Mouse (Mus musculus) cortical plate, adult 2 months (tissue): ENCODE results near the gene Sorbs1. TPM values are rescaled to one million over a fixed set of nuclear protein-coding genes. Genes with fewer than 3 reads are reported as not detected.

Source experiments
- H3K27ac ChIP-seq: fragments of 200-500 bp; 2 replicates; pipeline ENCODE4 v1.5.1; 2012; ENCODE audit warnings: low read length, control low read depth, inconsistent platforms; ENCODE audit not compliant: insufficient read depth
- H3K4me1 ChIP-seq: fragments of 200-500 bp; 2 replicates; pipeline ENCODE4 v1.6.1; 2011; ENCODE audit warnings: low read length; ENCODE audit not compliant: control insufficient read depth, insufficient read depth
- H3K4me3 ChIP-seq: fragments of 200-500 bp; 2 replicates; pipeline ENCODE4 v1.5.1; 2011; ENCODE audit warnings: mild to moderate bottlenecking, low read length, control low read depth; ENCODE audit not compliant: insufficient read depth
- CTCF ChIP-seq: fragments of 200-500 bp; IDR thresholded peaks from 2 replicates; pipeline ENCODE4 v1.5.1; 2011; ENCODE audit warnings: mild to moderate bottlenecking, control low read depth, low read length; ENCODE audit not compliant: insufficient read depth; ENCODE audit errors: extremely low read depth
- POLR2A ChIP-seq: fragments of 200-500 bp; IDR thresholded peaks from 2 replicates; pipeline ENCODE4 v1.6.1; 2011; ENCODE audit warnings: mild to moderate bottlenecking, low read length, control low read depth; ENCODE audit not compliant: insufficient read depth; ENCODE audit errors: extremely low read depth
- polyA plus RNA-seq: library from polyadenylated mRNA; depleted of rRNA; stranded (reverse); fragments of >200 nt; gene quantifications from 2 replicates; pipeline ENCODE4 v1.2.3, GENCODE M21; 2012

Gene Sorbs1
- polyA plus RNA-seq, 1 experiment = 81.5 TPM

DNA sequence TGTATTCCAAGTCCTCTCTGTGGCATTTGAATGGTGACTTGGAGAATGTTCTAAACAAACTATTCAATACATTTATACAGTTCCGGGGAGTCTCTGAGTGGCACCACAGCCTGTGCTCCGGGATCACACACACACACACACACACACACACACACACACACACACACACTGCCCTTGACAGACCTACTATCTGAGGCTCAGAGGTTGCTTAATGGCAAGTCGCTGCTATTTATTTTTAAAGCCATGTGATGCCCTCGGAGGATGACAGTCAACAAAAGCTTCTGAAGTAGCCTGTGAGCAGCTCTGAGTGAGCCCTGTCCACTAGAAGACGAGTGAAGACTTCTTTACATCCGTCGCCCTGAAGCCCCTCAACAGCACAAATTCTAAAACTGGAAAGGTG is 94.3 kb downstream of the Sorbs1 start:
- H3K4me1 ChIP-seq = peaks cover 8% of the 10 kb centered on the region
- TF ChIP-seq CTCF (no peak), POLR2A (no peak)
- H3K4me3 ChIP-seq = no peak overlapping the region
- no peak overlapping the region for H3K27ac ChIP-seq

DNA sequence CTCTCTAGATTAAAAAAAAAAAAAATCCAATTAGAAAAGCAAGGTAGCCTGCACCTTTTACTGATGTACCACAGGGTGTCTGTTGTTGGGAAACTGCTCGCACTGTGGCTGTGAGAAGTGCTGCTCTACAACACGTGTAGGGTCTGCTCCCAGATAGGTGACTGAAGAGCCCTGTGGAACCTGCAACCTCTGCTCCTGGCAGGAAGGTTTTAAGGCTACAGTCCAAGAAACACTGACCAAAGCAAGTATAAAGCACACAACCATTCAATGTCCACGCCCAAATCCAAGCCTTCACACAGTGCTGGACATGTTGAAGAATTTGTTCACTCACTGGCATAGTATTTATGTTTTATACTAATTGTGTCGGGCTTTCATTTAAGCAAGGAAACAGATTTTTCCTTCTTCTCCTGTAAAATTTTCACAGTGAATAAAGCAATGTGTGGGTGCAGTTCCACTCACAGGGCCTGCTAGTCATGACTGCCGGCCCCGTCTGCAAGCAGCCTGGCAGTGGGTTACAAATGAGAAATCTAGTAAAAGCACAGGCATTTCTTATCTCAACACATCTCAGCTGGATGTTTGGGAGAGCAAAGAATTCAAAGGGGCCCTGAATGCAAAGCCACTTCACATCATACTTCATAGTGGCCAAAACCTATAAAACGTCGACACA is 96.3 kb downstream of the Sorbs1 start:
- no peak for TF ChIP-seq CTCF
- no peak for TF ChIP-seq POLR2A
- no peak overlapping the region for H3K4me3 ChIP-seq
- peaks cover 8% of the 10 kb centered on the region for H3K4me1 ChIP-seq
- H3K27ac ChIP-seq = no peak overlapping the region; the same call in 1 of the 2 replicates

DNA sequence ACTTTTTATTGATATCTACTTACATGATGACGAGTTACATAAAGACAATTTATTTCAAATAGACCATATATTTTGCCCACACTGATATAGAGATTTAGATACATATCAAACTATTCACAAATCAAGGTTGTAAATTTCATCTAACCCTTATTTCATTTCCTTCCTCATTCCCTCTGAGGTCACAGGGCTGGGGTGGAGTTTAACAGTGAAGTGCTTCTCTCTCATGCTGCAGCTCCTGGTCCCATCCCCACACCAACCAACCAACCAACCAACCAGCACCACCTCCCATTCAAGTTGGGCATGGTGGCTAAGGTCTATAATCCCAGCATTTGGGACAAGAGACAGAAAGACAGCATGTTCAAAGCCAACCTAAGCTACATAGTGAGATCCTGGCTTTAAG is 97.9 kb downstream of the Sorbs1 start:
- Histone ChIP-seq H3K27ac (no peak overlapping the region; the same call in 1 of the 2 replicates), H3K4me3 (no peak overlapping the region), H3K4me1 (peaks cover 11% of the 10 kb centered on the region)
- TF ChIP-seq CTCF (no peak), POLR2A (no peak)

DNA sequence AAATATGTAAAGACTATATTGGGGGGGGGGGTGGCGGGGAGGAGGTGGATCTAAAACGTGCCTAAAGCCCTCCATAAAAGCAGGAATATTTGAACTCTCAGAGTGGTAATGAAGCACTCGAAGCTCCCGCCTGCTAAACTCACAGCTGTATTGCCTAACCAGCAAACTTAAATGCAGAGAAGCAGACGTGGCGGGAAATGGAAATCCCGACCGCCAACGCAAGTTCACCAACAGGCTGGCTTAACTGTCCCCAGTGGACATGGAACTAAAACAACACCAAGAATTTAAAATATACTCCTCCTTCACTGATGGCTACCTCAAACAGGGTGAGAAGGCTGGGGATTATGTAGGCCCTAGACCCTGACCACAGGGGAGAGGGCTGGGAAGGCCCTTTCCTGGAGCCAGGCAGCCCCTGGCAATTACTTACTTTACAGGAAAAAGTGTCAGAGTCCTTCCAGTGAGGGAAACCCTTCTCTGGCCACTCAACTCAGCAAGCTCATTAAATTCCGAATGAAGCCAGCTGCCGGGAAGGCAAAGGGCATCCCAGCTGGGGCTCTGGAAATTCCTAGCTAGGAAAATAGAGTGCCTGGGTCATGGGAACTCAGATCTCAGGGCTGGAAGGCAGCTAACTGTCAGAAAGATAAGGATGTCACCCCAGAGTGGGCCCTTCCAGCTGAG is 98.6 kb downstream of the Sorbs1 start:
- Histone ChIP-seq H3K27ac (no peak overlapping the region), H3K4me1 (peaks cover 14% of the 10 kb centered on the region), H3K4me3 (no peak overlapping the region)
- TF ChIP-seq CTCF (no peak), POLR2A (no peak)

DNA sequence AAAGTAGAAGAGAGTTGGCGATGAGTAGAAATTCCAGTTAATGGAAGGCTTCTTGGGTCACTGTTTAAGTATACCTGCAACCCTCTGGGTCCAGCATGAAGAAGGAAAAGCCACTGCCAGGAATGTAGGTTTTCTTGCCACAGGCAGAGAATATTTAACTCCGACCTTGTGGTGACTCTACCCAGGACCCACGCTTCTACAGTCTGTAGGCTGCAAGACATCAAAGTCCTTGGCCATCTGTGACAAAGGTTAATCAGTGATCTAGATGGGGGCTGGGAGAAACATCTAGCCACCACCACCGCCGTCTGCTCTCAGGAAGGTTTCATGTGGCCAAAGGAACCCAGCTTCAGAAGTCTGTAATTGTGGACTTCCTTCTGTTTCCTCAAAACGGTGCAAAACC is 99.2 kb downstream of the Sorbs1 start:
- Histone ChIP-seq H3K4me3 (no peak overlapping the region), H3K4me1 (peaks cover 15% of the 10 kb centered on the region), H3K27ac (no peak overlapping the region)
- TF ChIP-seq CTCF (no peak), POLR2A (no peak)

DNA sequence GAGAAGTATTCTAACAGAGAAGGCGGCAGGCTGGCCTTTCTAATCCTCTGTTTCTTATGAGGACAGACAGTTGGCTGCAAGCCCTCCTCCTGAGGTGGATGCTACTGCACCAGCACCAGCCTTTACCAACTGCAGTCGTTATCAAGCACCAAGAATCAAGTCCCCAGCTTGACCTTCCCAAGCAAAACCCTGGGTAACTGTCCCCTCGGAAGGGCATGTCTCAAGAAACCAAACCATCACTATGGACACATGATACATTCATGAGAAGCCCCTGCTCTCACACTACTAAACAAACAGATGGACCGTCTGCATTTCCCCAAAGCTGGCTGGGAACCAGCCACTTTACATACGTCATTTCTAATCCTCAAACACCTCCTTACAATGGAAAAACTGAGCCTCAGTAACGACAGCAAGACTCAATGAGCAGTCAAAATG is 102.2 kb downstream of the Sorbs1 start:
- Histone ChIP-seq H3K4me1 (peaks cover 8% of the 10 kb centered on the region), H3K4me3 (no peak overlapping the region), H3K27ac (no peak overlapping the region)
- TF ChIP-seq CTCF (no peak), POLR2A (no peak)

DNA sequence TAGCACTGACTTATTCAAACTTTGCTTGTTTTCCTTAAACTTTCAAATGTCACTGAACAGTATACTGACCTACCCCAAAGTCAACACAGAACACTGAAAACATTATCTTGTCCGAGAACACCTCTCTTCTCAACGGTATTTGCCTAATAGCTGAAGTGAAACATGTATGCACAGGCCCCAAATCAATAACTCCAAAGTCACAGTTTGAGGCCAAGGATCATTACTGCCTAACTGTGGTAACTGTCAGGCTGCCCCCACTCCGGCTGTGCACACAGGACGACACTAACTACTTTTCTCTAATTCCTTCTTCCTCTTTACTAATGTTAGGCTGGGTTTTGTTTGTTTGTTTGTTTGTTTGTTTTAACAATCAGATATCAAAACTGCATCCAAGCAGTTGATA is 103.1 kb downstream of the Sorbs1 start:
- H3K27ac ChIP-seq = no peak overlapping the region
- peaks cover 8% of the 10 kb centered on the region for H3K4me1 ChIP-seq
- no peak overlapping the region for H3K4me3 ChIP-seq
- TF ChIP-seq CTCF (no peak), POLR2A (no peak)

DNA sequence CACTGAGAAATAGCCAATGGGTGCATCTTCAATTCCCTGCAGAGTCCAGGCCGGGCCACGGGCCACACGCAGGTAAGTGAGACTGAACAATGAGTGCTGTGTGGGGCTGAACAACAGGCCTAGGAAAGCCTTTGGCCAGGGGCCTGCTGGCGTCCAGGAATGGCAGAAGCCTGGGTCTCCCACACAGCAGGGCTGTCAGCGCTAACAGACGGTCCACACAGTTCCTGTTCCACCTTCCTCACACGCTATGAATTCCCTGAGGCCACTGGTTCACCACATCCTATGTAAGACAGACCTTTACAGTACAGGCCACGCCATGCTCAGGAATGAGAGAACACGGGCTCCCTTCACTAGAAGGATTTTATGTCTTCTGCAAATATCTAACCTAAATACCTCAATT is 103.5 kb downstream of the Sorbs1 start:
- TF ChIP-seq POLR2A = no peak
- no peak for TF ChIP-seq CTCF
- peaks cover 8% of the 10 kb centered on the region for H3K4me1 ChIP-seq
- no peak overlapping the region for H3K27ac ChIP-seq
- H3K4me3 ChIP-seq = no peak overlapping the region

DNA sequence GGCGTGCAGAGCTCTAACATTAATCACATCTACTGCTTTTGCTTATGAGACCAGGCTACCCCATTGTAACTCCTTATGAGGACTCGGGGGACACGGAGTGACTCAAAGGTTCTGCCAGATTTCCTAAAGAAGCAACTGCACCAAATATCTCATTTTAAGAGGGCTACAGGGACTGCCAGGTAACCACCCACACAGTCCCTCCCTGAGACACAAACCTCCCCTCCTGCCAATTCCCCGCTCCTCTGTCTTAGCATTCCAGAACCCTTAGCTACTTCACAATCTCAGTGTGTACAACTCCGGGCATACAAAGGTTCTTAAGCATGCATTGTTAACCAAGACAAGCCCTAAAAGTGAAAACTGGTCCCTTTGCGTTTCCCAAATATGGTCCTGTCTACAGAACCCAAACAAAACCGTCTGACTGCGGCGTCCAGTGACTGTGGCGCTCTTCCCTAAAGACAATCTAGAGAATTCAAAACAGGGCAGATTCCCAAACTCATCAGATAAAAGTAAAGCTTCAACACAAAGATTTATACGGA is 104.0 kb downstream of the Sorbs1 start:
- no peak overlapping the region for H3K4me3 ChIP-seq
- no peak overlapping the region for H3K27ac ChIP-seq
- TF ChIP-seq CTCF (no peak), POLR2A (no peak)
- peaks cover 8% of the 10 kb centered on the region for H3K4me1 ChIP-seq

DNA sequence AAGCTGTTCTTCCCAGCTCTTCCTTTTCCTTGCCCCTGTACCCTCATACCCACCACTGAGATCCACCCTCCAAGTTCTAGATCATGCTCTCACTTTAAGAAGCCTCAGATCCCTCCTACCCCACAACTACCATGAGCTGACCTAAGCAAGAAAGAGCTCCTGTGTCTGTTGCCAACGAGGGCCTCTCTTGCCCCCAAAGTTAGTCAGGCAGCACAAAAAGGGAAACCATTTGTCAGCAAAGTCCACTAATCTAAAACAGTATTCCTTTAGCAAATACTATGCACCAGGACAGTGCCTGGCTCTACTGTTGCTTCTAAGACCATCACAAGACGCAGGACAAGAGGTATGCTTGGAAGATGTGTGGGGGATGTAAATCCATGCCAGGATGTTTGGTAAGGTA is 106.4 kb downstream of the Sorbs1 start:
- H3K4me1 ChIP-seq = peaks cover 8% of the 10 kb centered on the region
- H3K4me3 ChIP-seq = no peak overlapping the region
- no peak overlapping the region for H3K27ac ChIP-seq
- TF ChIP-seq CTCF (no peak), POLR2A (no peak)
